Mouse (Mus musculus): Measurements from ENCODE around the gene Dstn. TPM values are rescaled to one million over a fixed set of nuclear protein-coding genes. Genes with fewer than 3 reads are reported as not detected.

Dstn gene
- polyA plus RNA-seq, 1 experiment = 132 TPM

- TF ChIP-seq CTCF (IDR thresholded peaks at IDR 0.05; ENCODE audit: borderline replicate concordance, insufficient read depth, low read depth, low read length) (no peak), POLR2A (IDR thresholded peaks at IDR 0.05; ENCODE audit: borderline replicate concordance, insufficient read depth, low read length) (no peak)
- WGBS = 32% methylated on average over 3 of the region's 3 CpGs
- peak; percentile 32 to 34 for DNase-seq
- no peaks in the 10 kb centered on the region for H3K27me3 ChIP-seq (ENCODE audit: control insufficient read depth, insufficient read depth, low read length)
- H3K4me1 ChIP-seq (ENCODE audit: control insufficient read depth, insufficient read depth, low read length) = peaks cover 4% of the 10 kb centered on the region
- H3K4me3 ChIP-seq (replicated peaks; ENCODE audit: insufficient read depth, low read depth, low read length) = no peak overlapping the region
- no peak overlapping the region for H3K27ac ChIP-seq (ENCODE audit: insufficient read depth, low read length)
Measured at GRCm38 (mm10) chr2:143982901-143983300, 67.8 kb downstream of the Dstn start.

- TF ChIP-seq POLR2A (IDR thresholded peaks at IDR 0.05; ENCODE audit: borderline replicate concordance, insufficient read depth, low read length) = no peak
- no peak for TF ChIP-seq CTCF (IDR thresholded peaks at IDR 0.05; ENCODE audit: borderline replicate concordance, insufficient read depth, low read depth, low read length)
- 84% methylated on average over 2 of the region's 2 CpGs for WGBS
- H3K27ac ChIP-seq (ENCODE audit: insufficient read depth, low read length) = no peak overlapping the region
Measured at GRCm38 (mm10) chr2:143983482-143983881, 68.4 kb downstream of the Dstn start.

GRCm38 (mm10) chr2:143987485-143987884 lies 72.4 kb downstream of the Dstn start:
- Histone ChIP-seq H3K4me3 (replicated peaks; ENCODE audit: insufficient read depth, low read depth, low read length) (no peak overlapping the region), H3K4me1 (ENCODE audit: control insufficient read depth, insufficient read depth, low read length) (peaks cover 8% of the 10 kb centered on the region), H3K27me3 (ENCODE audit: control insufficient read depth, insufficient read depth, low read length) (no peaks in the 10 kb centered on the region), H3K27ac (ENCODE audit: insufficient read depth, low read length) (no peak overlapping the region)
- peak in 1 of 2 experiments; percentile 22 for DNase-seq
- 19% methylated on average over 2 of the region's 2 CpGs for WGBS
- no peak for TF ChIP-seq POLR2A (IDR thresholded peaks at IDR 0.05; ENCODE audit: borderline replicate concordance, insufficient read depth, low read length)
- no peak for TF ChIP-seq CTCF (IDR thresholded peaks at IDR 0.05; ENCODE audit: borderline replicate concordance, insufficient read depth, low read depth, low read length)

More at GRCm38 (mm10) chr2:143983482-143983881, 68.4 kb downstream of the Dstn start:
- no peak for DNase-seq
- Histone ChIP-seq H3K27me3 (ENCODE audit: control insufficient read depth, insufficient read depth, low read length) (no peaks in the 10 kb centered on the region), H3K4me3 (replicated peaks; ENCODE audit: insufficient read depth, low read depth, low read length) (no peak overlapping the region), H3K4me1 (ENCODE audit: control insufficient read depth, insufficient read depth, low read length) (peaks cover 8% of the 10 kb centered on the region)

GRCm38 (mm10) chr2:143988016-143988415 lies 72.9 kb downstream of the Dstn start:
- Histone ChIP-seq H3K4me3 (replicated peaks; ENCODE audit: insufficient read depth, low read depth, low read length) (no peak overlapping the region), H3K4me1 (ENCODE audit: control insufficient read depth, insufficient read depth, low read length) (peaks cover 6% of the 10 kb centered on the region), H3K27me3 (ENCODE audit: control insufficient read depth, insufficient read depth, low read length) (no peaks in the 10 kb centered on the region), H3K27ac (ENCODE audit: insufficient read depth, low read length) (no peak overlapping the region)
- DNase-seq = no peak
- WGBS = 33% methylated on average over 3 of the region's 3 CpGs
- TF ChIP-seq CTCF (IDR thresholded peaks at IDR 0.05; ENCODE audit: borderline replicate concordance, insufficient read depth, low read depth, low read length) (no peak), POLR2A (IDR thresholded peaks at IDR 0.05; ENCODE audit: borderline replicate concordance, insufficient read depth, low read length) (no peak)

GRCm38 (mm10) chr2:143990997-143991396 lies 75.9 kb downstream of the Dstn start:
- 14% methylated on average over 1 of the region's 1 CpGs for WGBS
- Histone ChIP-seq H3K27me3 (ENCODE audit: control insufficient read depth, insufficient read depth, low read length) (no peaks in the 10 kb centered on the region), H3K4me1 (ENCODE audit: control insufficient read depth, insufficient read depth, low read length) (peaks cover 4% of the 10 kb centered on the region; the same call in 1 of the 2 replicates), H3K27ac (ENCODE audit: insufficient read depth, low read length) (no peak overlapping the region), H3K4me3 (replicated peaks; ENCODE audit: insufficient read depth, low read depth, low read length) (no peak overlapping the region)
- TF ChIP-seq CTCF (IDR thresholded peaks at IDR 0.05; ENCODE audit: borderline replicate concordance, insufficient read depth, low read depth, low read length) = no peak
- TF ChIP-seq POLR2A (IDR thresholded peaks at IDR 0.05; ENCODE audit: borderline replicate concordance, insufficient read depth, low read length) = no peak
- DNase-seq = no peak

- Histone ChIP-seq H3K27ac (ENCODE audit: insufficient read depth, low read length) (no peak overlapping the region), H3K4me3 (replicated peaks; ENCODE audit: insufficient read depth, low read depth, low read length) (no peak overlapping the region), H3K4me1 (ENCODE audit: control insufficient read depth, insufficient read depth, low read length) (peaks cover 4% of the 10 kb centered on the region; the same call in 1 of the 2 replicates), H3K27me3 (ENCODE audit: control insufficient read depth, insufficient read depth, low read length) (no peaks in the 10 kb centered on the region)
- DNase-seq = no peak
- no peak for TF ChIP-seq POLR2A (IDR thresholded peaks at IDR 0.05; ENCODE audit: borderline replicate concordance, insufficient read depth, low read length)
- TF ChIP-seq CTCF (IDR thresholded peaks at IDR 0.05; ENCODE audit: borderline replicate concordance, insufficient read depth, low read depth, low read length) = no peak
- WGBS = 86% methylated on average over 7 of the region's 7 CpGs
Measured at GRCm38 (mm10) chr2:143991964-143992672, 77.0 kb downstream of the Dstn start.

Other genes starting within 250 kb of the Dstn start
- 0.49 and 0.65 TPM in 2 replicates for gene Bfsp1, start 52.1 kb upstream of the Dstn start, polyA plus RNA-seq (2012; rRNA removed)
- gene Rrbp1, start 95.9 kb downstream of the Dstn start, polyA plus RNA-seq (2012; rRNA removed) = 65.7 and 76.7 TPM in 2 replicates
- not detected in 2 replicates for gene Banf2, start 117.7 kb downstream of the Dstn start, polyA plus RNA-seq (2012; rRNA removed)